Mouse (Mus musculus) MEL (cell line): Measurements from ENCODE around the gene Olfr1392. TPM values are rescaled to one million over a fixed set of nuclear protein-coding genes. Genes with fewer than 3 reads are reported as not detected.

Experiments used
- DNase-seq: peaks from one replicate; pipeline ENCODE4 v3.0.0; 2011; ENCODE audit warnings: low read depth, low spot score
- H3K27ac ChIP-seq: 2 replicates; pipeline ENCODE4 v1.5.1; 2012; ENCODE audit warnings: low read depth, mild to moderate bottlenecking, control low read depth, low read length, moderate library complexity; ENCODE audit not compliant: control insufficient read depth
- H3K27me3 ChIP-seq, 2 experiments: fragments of 150-350 bp in 1 of 2; sonication (generic) in 1 of 2; 2 replicates each; pipeline ENCODE4 v1.6.1; 2012; ENCODE audit warnings: low read length in 2 of 2, mild to moderate bottlenecking in 2 of 2, improper control_type of control experiment in 1 of 2, moderate library complexity in 1 of 2; ENCODE audit not compliant: insufficient read depth in 2 of 2, control insufficient read depth in 1 of 2
- H3K36me3 ChIP-seq, 2 experiments: 2 replicates each; pipeline ENCODE4 v1.6.1; 2012 to 2014; ENCODE audit warnings: low read length in 2 of 2, improper control_type of control experiment in 1 of 2, inconsistent platforms in 1 of 2, mild to moderate bottlenecking in 1 of 2; ENCODE audit not compliant: insufficient read depth in 2 of 2, control insufficient read depth in 1 of 2
- H3K4me1 ChIP-seq, 2 experiments: fragments of 150-350 bp in 1 of 2; sonication (generic) in 1 of 2; 2 replicates each; pipeline ENCODE4 v1.6.1; 2012; ENCODE audit warnings: low read length in 2 of 2, improper control_type of control experiment in 1 of 2, mild to moderate bottlenecking in 1 of 2; ENCODE audit not compliant: insufficient read depth in 2 of 2, control insufficient read depth in 1 of 2
- H3K4me3 ChIP-seq, 2 experiments: fragments of 150-350 bp in 1 of 2; sonication (generic) in 1 of 2; 2 replicates each; pipeline ENCODE4 v1.5.1; 2012; ENCODE audit warnings: low read depth in 2 of 2, low read length in 2 of 2, mild to moderate bottlenecking in 2 of 2, moderate library complexity in 2 of 2, control low read depth in 1 of 2, improper control_type of control experiment in 1 of 2; ENCODE audit not compliant: control insufficient read depth in 1 of 2, insufficient read depth in 1 of 2
- H3K79me2 ChIP-seq: 2 replicates; pipeline ENCODE4 v1.6.1; 2012; ENCODE audit warnings: mild to moderate bottlenecking, low read length, moderate library complexity; ENCODE audit not compliant: control insufficient read depth, poor library complexity, insufficient read depth
- H3K9ac ChIP-seq: 2 replicates; pipeline ENCODE4 v1.6.1; 2012; ENCODE audit warnings: low read depth, mild to moderate bottlenecking, control low read depth, low read length, moderate library complexity; ENCODE audit not compliant: control insufficient read depth, poor library complexity, severe bottlenecking
- H3K9me3 ChIP-seq: fragments of 150-350 bp; sonication (generic); replicated peaks from 2 replicates; pipeline ENCODE4 v1.6.1; 2012; ENCODE audit warnings: mild to moderate bottlenecking, low read length, improper control_type of control experiment, moderate library complexity; ENCODE audit not compliant: insufficient read depth
- CHD1 ChIP-seq: IDR thresholded peaks from 2 replicates; pipeline ENCODE4 v1.6.1; 2012; ENCODE audit warnings: low read depth, mild to moderate bottlenecking, inconsistent platforms, low read length, improper control_type of control experiment
- CTCF ChIP-seq, 3 experiments: IDR thresholded peaks in 2 of 3; conservative IDR thresholded peaks in 1 of 3; 2 replicates each; pipeline ENCODE4 v1.5.1; 2011 to 2012; ENCODE audit warnings: low read length in 3 of 3, low read depth in 2 of 3, mild to moderate bottlenecking in 2 of 3, improper control_type of control experiment in 1 of 3, inconsistent platforms in 1 of 3, mixed read lengths in 1 of 3, moderate library complexity in 1 of 3; ENCODE audit not compliant: control insufficient read depth in 1 of 3, insufficient read depth in 1 of 3, poor library complexity in 1 of 3, severe bottlenecking in 1 of 3
- E2F4 ChIP-seq: IDR thresholded peaks from 2 replicates; pipeline ENCODE4 v1.6.1; 2011; ENCODE audit warnings: low read depth, low read length, improper control_type of control experiment, borderline replicate concordance
- ELF1 ChIP-seq: IDR thresholded peaks from 2 replicates; pipeline ENCODE4 v1.6.1; 2014; ENCODE audit warnings: low read depth, mild to moderate bottlenecking, inconsistent platforms, low read length, improper control_type of control experiment, moderate library complexity
- EP300 ChIP-seq, 2 experiments: IDR thresholded peaks; 2 replicates each; pipeline ENCODE4 v1.6.1; 2011; ENCODE audit warnings: improper control_type of control experiment in 2 of 2, low read length in 2 of 2, low read depth in 1 of 2, mild to moderate bottlenecking in 1 of 2
- ETS1 ChIP-seq: IDR thresholded peaks from 2 replicates; pipeline ENCODE4 v1.6.1; 2012; ENCODE audit warnings: low read depth, mild to moderate bottlenecking, inconsistent platforms, low read length, improper control_type of control experiment, moderate library complexity
- HCFC1 ChIP-seq: IDR thresholded peaks from 2 replicates; pipeline ENCODE4 v1.6.1; 2012; ENCODE audit warnings: low read depth, mild to moderate bottlenecking, inconsistent platforms, low read length, improper control_type of control experiment, moderate library complexity
- MAFK ChIP-seq: IDR thresholded peaks from 2 replicates; pipeline ENCODE4 v1.6.1; 2011; ENCODE audit warnings: low read depth, mild to moderate bottlenecking, low read length, improper control_type of control experiment, borderline replicate concordance
- MEF2A ChIP-seq: IDR thresholded peaks from 2 replicates; pipeline ENCODE4 v1.6.1; 2014; ENCODE audit warnings: low read depth, mild to moderate bottlenecking, inconsistent platforms, low read length, improper control_type of control experiment; ENCODE audit not compliant: poor library complexity, insufficient replicate concordance, severe bottlenecking; ENCODE audit errors: extremely low read depth
- MXI1 ChIP-seq: IDR thresholded peaks from 2 replicates; pipeline ENCODE4 v1.6.1; 2011; ENCODE audit warnings: mild to moderate bottlenecking, low read depth, low read length, improper control_type of control experiment
- MYB ChIP-seq: IDR thresholded peaks from 2 replicates; pipeline ENCODE4 v1.6.1; 2011; ENCODE audit warnings: mild to moderate bottlenecking, low read depth, low read length, improper control_type of control experiment
- POLR2AphosphoS2 ChIP-seq: IDR thresholded peaks from 2 replicates; pipeline ENCODE4 v1.6.1; 2011; ENCODE audit warnings: low read length, improper control_type of control experiment
- POLR2AphosphoS5 ChIP-seq: IDR thresholded peaks from 2 replicates; pipeline ENCODE4 v1.6.1; 2012; ENCODE audit warnings: low read depth, borderline replicate concordance, mild to moderate bottlenecking, inconsistent platforms, low read length, moderate library complexity, mixed read lengths
- TCF12 ChIP-seq: IDR thresholded peaks from 2 replicates; pipeline ENCODE4 v1.6.1; 2014; ENCODE audit warnings: low read depth, mild to moderate bottlenecking, inconsistent platforms, low read length, improper control_type of control experiment, moderate library complexity
- UBTF ChIP-seq: IDR thresholded peaks from 2 replicates; pipeline ENCODE4 v1.6.1; 2012; ENCODE audit warnings: low read depth, mild to moderate bottlenecking, inconsistent platforms, low read length, improper control_type of control experiment, moderate library complexity, borderline replicate concordance; ENCODE audit not compliant: insufficient read depth
- USF1 ChIP-seq: IDR thresholded peaks from 2 replicates; pipeline ENCODE4 v1.6.1; 2014; ENCODE audit warnings: low read depth, mild to moderate bottlenecking, inconsistent platforms, low read length, improper control_type of control experiment, moderate library complexity
- ZC3H11A ChIP-seq: IDR thresholded peaks from 2 replicates; pipeline ENCODE4 v1.6.1; 2012; ENCODE audit warnings: low read depth, mild to moderate bottlenecking, inconsistent platforms, low read length, improper control_type of control experiment
- ZKSCAN1 ChIP-seq: IDR thresholded peaks from 2 replicates; pipeline ENCODE4 v1.6.1; 2012; ENCODE audit warnings: low read depth, mild to moderate bottlenecking, inconsistent platforms, low read length, improper control_type of control experiment, moderate library complexity
- ZMIZ1 ChIP-seq: IDR thresholded peaks from 2 replicates; pipeline ENCODE4 v1.6.1; 2012; ENCODE audit warnings: low read depth, mild to moderate bottlenecking, inconsistent platforms, low read length, improper control_type of control experiment, moderate library complexity
- ZNF384 ChIP-seq: IDR thresholded peaks from 2 replicates; pipeline ENCODE4 v1.6.1; 2012; ENCODE audit warnings: low read depth, mild to moderate bottlenecking, inconsistent platforms, low read length, improper control_type of control experiment
- polyA plus RNA-seq, 2 experiments: library from polyadenylated mRNA; stranded (reverse) in 1 of 2; unstranded in 1 of 2; fragments of >175 nt in 1 of 2; fragments of >200 nt in 1 of 2; gene quantifications; 2 replicates each; pipeline versions ENCODE4 v1.2.1 to v1.2.4; 2012; ENCODE audit warnings: low replicate concordance in 2 of 2, low read depth in 1 of 2; ENCODE audit not compliant: insufficient read length in 2 of 2, insufficient read depth in 1 of 2, missing spikeins in 1 of 2
- total RNA-seq: library from RNA; depleted of rRNA; stranded (reverse); fragments of 300-350 nt; gene quantifications from 2 replicates; pipeline ENCODE4 v1.2.3, GENCODE M21; 2012

Gene Olfr1392
- total and polyA plus RNA-seq, 3 experiments, result not detected

DNA sequence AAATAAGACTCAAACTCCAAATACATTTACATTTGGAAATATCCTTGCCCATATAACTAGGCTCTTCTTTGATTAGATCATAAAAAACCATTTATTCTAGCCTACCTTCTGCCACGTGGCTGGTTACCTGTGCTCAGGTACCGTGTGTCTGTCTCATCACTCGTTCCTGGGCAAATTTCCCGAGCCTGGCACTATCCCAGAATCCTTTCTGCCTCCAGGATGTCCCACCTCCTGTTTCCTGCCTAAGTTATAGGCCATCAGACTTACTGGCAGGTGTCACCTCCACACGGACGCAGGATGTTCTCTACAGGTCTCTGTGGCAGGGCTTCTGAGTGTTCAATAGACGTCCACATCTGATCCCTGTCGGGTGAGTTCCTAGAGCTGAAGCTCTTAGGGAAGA, 20.0 kb upstream of the Olfr1392 start:
- Histone ChIP-seq H3K27me3 (no peaks in the 10 kb centered on the region), H3K4me1 (no peaks in the 10 kb centered on the region), H3K9ac (no peak overlapping the region), H3K4me3 (no peak overlapping the region), H3K9me3 (no peaks in the 10 kb centered on the region), H3K27ac (no peak overlapping the region), H3K36me3 (peaks cover 0 to 2% of the 10 kb centered on the region in 2 experiments; a peak in 1 of 4 replicates), H3K79me2 (no peaks in the 10 kb centered on the region)
- no peak for TF ChIP-seq CHD1
- TF ChIP-seq ETS1, result no peak
- no peak for TF ChIP-seq TCF12
- no peak for TF ChIP-seq POLR2AphosphoS5
- TF ChIP-seq MXI1, result no peak
- no peak for TF ChIP-seq CTCF (IDR thresholded peaks at IDR 0.05 in 2 of 3, conservative IDR thresholded peaks at IDR 0.05 in 1 of 3; ENCODE audit: control insufficient read depth in 1 of 3, insufficient read depth in 1 of 3, low read depth in 2 of 3, low read length in 3 of 3, poor library complexity in 1 of 3, severe bottlenecking in 1 of 3)
- TF ChIP-seq ZMIZ1, result no peak
- no peak for TF ChIP-seq UBTF
- no peak for TF ChIP-seq EP300 (IDR thresholded peaks at IDR 0.05; ENCODE audit: low read depth in 1 of 2, low read length in 2 of 2)
- TF ChIP-seq ZC3H11A, result no peak
- no peak for TF ChIP-seq MYB
- TF ChIP-seq ZNF384, result no peak
- no peak for TF ChIP-seq E2F4
- TF ChIP-seq ELF1, result no peak
- no peak for DNase-seq

- Histone ChIP-seq H3K9ac (no peak overlapping the region), H3K27ac (no peak overlapping the region), H3K9me3 (no peaks in the 10 kb centered on the region), H3K27me3 (no peaks in the 10 kb centered on the region), H3K4me1 (no peaks in the 10 kb centered on the region), H3K4me3 (no peak overlapping the region), H3K36me3 (no peaks in the 10 kb centered on the region), H3K79me2 (no peaks in the 10 kb centered on the region)
- TF ChIP-seq MEF2A (no peak), ZKSCAN1 (no peak), POLR2AphosphoS5 (no peak), CHD1 (no peak), HCFC1 (no peak), MAFK (no peak), USF1 (no peak), POLR2AphosphoS2 (no peak)
- no peak for DNase-seq
Observed at GRCm38 (mm10) chr11:49266671-49267070, 18.4 kb upstream of the Olfr1392 start.
